Mouse (Mus musculus) midbrain, embryonic 12.5 days (tissue): ENCODE results near the gene Nudt8. TPM values are rescaled to one million over a fixed set of nuclear protein-coding genes. Genes with fewer than 3 reads are reported as not detected.
A peak's percentile ranks its signal among the peaks of the same experiment; 100 is the strongest.
"Not testable (repeated sequence)": the region's sequence is repeated elsewhere in the genome, so short reads cannot be mapped to it uniquely, and the experiment has no call there.

Experiments
- ATAC-seq: fragments of 200-750 bp; cut with Nextera tagmentation; 2 replicates; pipeline ENCODE4 v1.8.0; 2017; ENCODE audit warnings: low read depth, moderate TSS enrichment, moderate library complexity; ENCODE audit not compliant: low FRiP score
- H3K27ac ChIP-seq: fragments of 300-500 bp; sonication (generic); replicated peaks from 2 replicates; pipeline ENCODE4 v1.5.1; 2016; ENCODE audit warnings: mild to moderate bottlenecking
- H3K27me3 ChIP-seq: fragments of 300-500 bp; sonication (generic); 2 replicates; pipeline ENCODE4 v1.6.1; 2016; ENCODE audit warnings: mild to moderate bottlenecking
- H3K36me3 ChIP-seq: fragments of 300-500 bp; sonication (generic); 2 replicates; pipeline ENCODE4 v1.6.1; 2016
- H3K4me1 ChIP-seq: fragments of 300-500 bp; sonication (generic); 2 replicates; pipeline ENCODE4 v1.6.1; 2016
- H3K4me2 ChIP-seq: fragments of 300-500 bp; sonication (generic); replicated peaks from 2 replicates; pipeline ENCODE4 v1.6.1; 2016; ENCODE audit warnings: mild to moderate bottlenecking, moderate library complexity
- H3K4me3 ChIP-seq: fragments of 300-500 bp; sonication (generic); 2 replicates; pipeline ENCODE4 v1.5.1; 2016; ENCODE audit warnings: mild to moderate bottlenecking
- H3K9ac ChIP-seq: fragments of 300-500 bp; sonication (generic); replicated peaks from 2 replicates; pipeline ENCODE4 v1.6.1; 2016; ENCODE audit warnings: mild to moderate bottlenecking, moderate library complexity
- H3K9me3 ChIP-seq: fragments of 300-500 bp; sonication (generic); 2 replicates; pipeline ENCODE4 v1.6.1; 2016; ENCODE audit warnings: mild to moderate bottlenecking
- WGBS: fragments of 180-500 bp; shearing (Covaris S2); methylation state at CpG from one replicate; pipeline ENCODE4 v1.1.7; 2016; 5-methylcytosine and 5-hydroxymethylcytosine counted together
- polyA plus RNA-seq: library from polyadenylated mRNA; unstranded; fragments of >200 nt; fragmentation: Nextera tagmentation; extraction: Ambion mirVana; gene quantifications from 2 replicates; pipeline ENCODE4 v1.2.1, GENCODE M21; 2016

Nudt8 gene
- polyA plus RNA-seq, 1 experiment from 2014 or later = 15.6 TPM

- no peaks in the 10 kb centered on the region for H3K9me3 ChIP-seq
- H3K9ac ChIP-seq = no peak overlapping the region
- H3K4me3 ChIP-seq = no peak overlapping the region
- 0 out of 2 replicates have a peak, but pooled peaks cover 5% of the 10 kb centered on the region for H3K27me3 ChIP-seq
- ATAC-seq = 0 out of 2 replicates have a peak, but pooled peaks have one; percentile 38
- H3K27ac ChIP-seq = no peak overlapping the region
- no peak overlapping the region for H3K4me2 ChIP-seq
- no peaks in the 10 kb centered on the region for H3K4me1 ChIP-seq
- WGBS = 34% methylated on average over 18 of the region's 18 CpGs
- H3K36me3 ChIP-seq = no peaks in the 10 kb centered on the region
These were observed 18.6 kb downstream of the Nudt8 start for GRCm38 (mm10) chr19:4018743-4019583.

DNA sequence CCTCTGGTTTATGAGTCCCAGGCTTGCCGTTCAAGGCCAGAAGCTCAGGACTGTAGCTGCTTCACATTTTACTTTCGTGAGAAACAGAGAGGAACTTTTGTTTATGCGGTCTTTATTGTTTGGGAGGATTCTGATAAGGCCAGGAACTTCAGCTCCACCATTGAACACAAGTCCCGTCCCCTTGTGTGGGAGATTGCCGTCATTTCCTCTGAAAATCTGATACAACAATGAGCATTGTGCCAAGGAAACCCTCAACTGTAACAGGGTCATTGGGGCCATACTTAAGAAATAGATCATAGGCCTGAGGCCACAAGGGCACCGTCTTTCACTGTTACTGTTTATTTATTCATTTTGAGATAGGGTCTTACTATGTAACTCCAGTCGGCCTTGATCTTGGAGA lies 22.8 kb downstream of the Nudt8 start:
- Histone ChIP-seq H3K27ac (no peak overlapping the region), H3K27me3 (0 out of 2 replicates have a peak, but pooled peaks cover 5% of the 10 kb centered on the region), H3K9me3 (no peaks in the 10 kb centered on the region), H3K9ac (no peak overlapping the region), H3K36me3 (no peaks in the 10 kb centered on the region), H3K4me1 (no peaks in the 10 kb centered on the region), H3K4me2 (no peak overlapping the region), H3K4me3 (no peak overlapping the region)
- 82% methylated on average over 7 of the region's 7 CpGs for WGBS
- ATAC-seq = no peak

DNA sequence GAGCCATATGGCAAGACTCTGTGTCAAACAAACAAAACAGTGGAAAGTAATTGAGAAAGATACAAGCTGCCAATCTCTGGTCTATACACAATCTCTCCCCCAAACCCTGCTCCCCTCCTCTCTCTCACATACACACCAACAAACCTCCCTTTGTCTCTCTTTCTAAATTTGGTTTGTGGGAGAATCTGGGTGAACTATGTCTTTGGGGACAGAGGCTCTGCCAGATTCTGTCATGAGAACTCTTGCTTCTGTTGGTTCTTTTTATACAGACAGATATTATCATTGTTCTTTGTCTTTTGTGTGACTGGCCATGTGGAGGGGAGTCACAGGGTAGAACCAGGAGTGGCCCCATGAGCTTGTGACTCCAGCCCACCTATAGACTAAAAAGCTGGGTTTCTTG lies 27.2 kb downstream of the Nudt8 start:
- Histone ChIP-seq H3K9me3 (no peaks in the 10 kb centered on the region), H3K4me1 (no peaks in the 10 kb centered on the region), H3K27ac (no peak overlapping the region), H3K4me2 (no peak overlapping the region), H3K27me3 (no peaks in the 10 kb centered on the region), H3K36me3 (no peaks in the 10 kb centered on the region), H3K9ac (no peak overlapping the region), H3K4me3 (no peak overlapping the region)
- no peak for ATAC-seq

GRCm38 (mm10) chr19:4032668-4033067 lies 32.3 kb downstream of the Nudt8 start:
- 43% methylated on average over 7 of the region's 7 CpGs for WGBS
- no peak overlapping the region for H3K9ac ChIP-seq
- H3K27ac ChIP-seq = no peak overlapping the region
- H3K36me3 ChIP-seq = no peaks in the 10 kb centered on the region
- no peaks in the 10 kb centered on the region for H3K9me3 ChIP-seq
- no peak overlapping the region for H3K4me2 ChIP-seq
- peaks cover 10% of the 10 kb centered on the region for H3K4me1 ChIP-seq
- no peak for ATAC-seq
- no peak overlapping the region for H3K4me3 ChIP-seq
- no peaks in the 10 kb centered on the region for H3K27me3 ChIP-seq

DNA sequence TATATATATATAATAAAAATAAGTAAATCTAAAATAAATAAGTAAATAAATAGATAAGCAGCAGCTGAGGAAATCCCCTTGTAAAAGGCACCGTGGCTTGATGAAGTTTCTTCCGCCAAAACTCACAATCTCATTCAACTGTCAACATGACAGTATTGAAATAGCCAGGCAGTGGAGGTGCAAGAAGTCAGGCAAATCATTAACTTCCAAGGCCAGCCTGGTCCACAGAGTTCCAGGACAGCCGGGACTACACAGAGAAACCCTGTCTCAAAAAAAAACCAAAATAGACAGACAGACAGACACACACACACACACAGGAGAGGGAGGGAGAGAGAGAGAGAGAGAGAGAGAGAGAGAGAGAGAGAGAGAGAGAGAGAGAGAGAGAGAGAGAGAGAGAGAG lies 32.9 kb downstream of the Nudt8 start:
- WGBS = 79% methylated on average over 3 of the region's 3 CpGs
- Histone ChIP-seq H3K36me3 (no peaks in the 10 kb centered on the region), H3K9ac (no peak overlapping the region), H3K27ac (no peak overlapping the region), H3K9me3 (no peaks in the 10 kb centered on the region), H3K4me3 (no peak overlapping the region), H3K27me3 (no peaks in the 10 kb centered on the region), H3K4me1 (peaks cover 13% of the 10 kb centered on the region), H3K4me2 (no peak overlapping the region)
- ATAC-seq = no peak

GRCm38 (mm10) chr19:4033742-4034141 lies 33.4 kb downstream of the Nudt8 start:
- H3K4me3 ChIP-seq = no peak overlapping the region
- H3K27ac ChIP-seq = no peak overlapping the region
- H3K9ac ChIP-seq = no peak overlapping the region
- H3K9me3 ChIP-seq = no peaks in the 10 kb centered on the region
- no peak overlapping the region for H3K4me2 ChIP-seq
- H3K36me3 ChIP-seq = no peaks in the 10 kb centered on the region
- peaks cover 14% of the 10 kb centered on the region for H3K4me1 ChIP-seq
- 54% methylated on average over 5 of the region's 5 CpGs for WGBS
- no peak for ATAC-seq
- no peaks in the 10 kb centered on the region for H3K27me3 ChIP-seq

DNA sequence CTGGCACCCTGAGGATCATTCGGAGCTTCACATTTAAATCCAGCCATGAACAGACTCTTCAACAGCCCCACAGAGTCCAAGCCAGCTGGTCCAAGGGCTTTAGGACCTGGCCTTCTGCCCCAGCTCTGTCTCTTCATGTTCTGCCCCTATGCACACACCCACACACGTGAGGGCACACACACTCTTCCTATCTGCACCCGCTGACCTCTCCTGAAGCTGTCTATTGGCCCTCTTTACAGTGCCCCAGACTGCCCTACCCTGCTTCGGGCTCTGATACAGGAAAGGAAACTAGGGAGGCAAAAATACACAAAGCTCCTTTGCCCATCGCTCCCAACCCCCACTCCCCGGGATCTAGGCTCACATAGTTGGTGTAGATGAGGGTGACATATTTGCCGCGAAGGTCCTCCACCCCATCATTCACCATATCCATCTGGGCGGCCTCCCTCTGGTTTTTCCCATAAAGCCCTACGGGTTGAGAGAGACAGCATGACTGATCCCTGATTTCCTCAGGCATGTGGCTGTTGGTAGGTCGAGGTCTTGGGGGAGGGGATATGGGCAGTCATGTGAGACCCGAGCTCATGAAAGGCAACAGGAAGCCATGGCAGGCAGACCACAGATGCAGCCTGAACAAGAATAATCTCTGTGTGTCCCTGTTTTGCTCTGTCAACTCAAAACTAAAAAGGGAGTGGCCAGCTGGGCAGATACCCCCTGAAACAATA lies 36.1 kb downstream of the Nudt8 start:
- Histone ChIP-seq H3K9me3 (no peaks in the 10 kb centered on the region), H3K36me3 (no peaks in the 10 kb centered on the region), H3K4me3 (no peak overlapping the region), H3K27me3 (no peaks in the 10 kb centered on the region), H3K9ac (no peak overlapping the region), H3K4me2 (peak overlapping the region; percentile 22; the same call in 1 of the 2 replicates), H3K27ac (no peak overlapping the region), H3K4me1 (peaks cover 14% of the 10 kb centered on the region)
- 78% methylated on average over 12 of the region's 12 CpGs for WGBS
- ATAC-seq = no peak

- not testable (repeated sequence) for H3K27me3 ChIP-seq
These were observed 36.9 kb downstream of the Nudt8 start for GRCm38 (mm10) chr19:4037154-4037787.

DNA sequence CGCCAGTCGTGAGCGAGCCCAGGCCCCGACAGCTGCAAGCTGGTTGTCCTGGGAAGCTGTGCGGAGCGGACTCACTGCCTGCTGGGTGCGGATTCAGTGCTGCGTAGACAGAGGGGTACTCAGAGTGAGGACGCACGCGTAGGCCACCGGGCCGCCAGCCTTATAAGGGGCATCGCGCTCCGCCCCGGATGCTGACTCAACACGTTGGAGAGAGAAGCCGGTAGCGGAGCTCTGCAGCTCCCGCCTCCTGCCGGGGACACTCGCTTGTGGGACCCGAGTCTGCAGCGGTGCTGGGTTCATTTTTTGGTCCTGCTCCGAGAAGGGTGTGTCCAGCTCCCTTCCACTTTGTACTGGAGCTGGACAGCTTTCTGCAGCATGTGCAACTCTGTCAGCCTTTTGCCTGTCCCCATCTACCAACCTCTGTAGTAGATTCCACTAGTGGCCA lies 37.4 kb downstream of the Nudt8 start, which contains the start of gene Gstp1:
Gene Gstp1 (minus strand): TSS at position 198 of the 445 bp plus-strand sequence.
- Histone ChIP-seq H3K27me3 (peaks cover 8% of the 10 kb centered on the region; the same call in 1 of the 2 replicates), H3K9ac (peak within 1 kb of the TSS; percentile 68), H3K9me3 (no peaks in the 10 kb centered on the region), H3K36me3 (no peaks in the 10 kb centered on the region), H3K4me1 (peaks cover 14% of the 10 kb centered on the region), H3K4me2 (peak within 1 kb of the TSS; percentile 76), H3K4me3 (peak within 1 kb of the TSS; percentile 65), H3K27ac (peak within 1 kb of the TSS; percentile 58; the same call in 1 of the 2 replicates)
- peak; percentile 80 for ATAC-seq
- WGBS = under 1% methylated on average over 23 of the region's 26 CpGs

More at GRCm38 (mm10) chr19:4037154-4037787, 36.9 kb downstream of the Nudt8 start:
- peaks cover 14% of the 10 kb centered on the region for H3K4me1 ChIP-seq
- H3K4me2 ChIP-seq = peak overlapping the region; percentile 76
- WGBS = 30% methylated on average over 6 of the region's 8 CpGs
- H3K27ac ChIP-seq = peak overlapping the region; percentile 58; the same call in 1 of the 2 replicates
- H3K36me3 ChIP-seq, H3K9me3 ChIP-seq, ATAC-seq: not testable (repeated sequence)
- peak overlapping the region; percentile 65 for H3K4me3 ChIP-seq
- H3K9ac ChIP-seq = peak overlapping the region; percentile 68

- not testable (repeated sequence) for H3K9me3 ChIP-seq, H3K4me3 ChIP-seq, H3K27ac ChIP-seq, H3K36me3 ChIP-seq, H3K9ac ChIP-seq, ATAC-seq, H3K27me3 ChIP-seq, H3K4me2 ChIP-seq
- WGBS = 79% methylated on average over 5 of the region's 5 CpGs
- H3K4me1 ChIP-seq = peaks cover 14% of the 10 kb centered on the region
These were observed 40.6 kb downstream of the Nudt8 start for GRCm38 (mm10) chr19:4040941-4041340.

DNA sequence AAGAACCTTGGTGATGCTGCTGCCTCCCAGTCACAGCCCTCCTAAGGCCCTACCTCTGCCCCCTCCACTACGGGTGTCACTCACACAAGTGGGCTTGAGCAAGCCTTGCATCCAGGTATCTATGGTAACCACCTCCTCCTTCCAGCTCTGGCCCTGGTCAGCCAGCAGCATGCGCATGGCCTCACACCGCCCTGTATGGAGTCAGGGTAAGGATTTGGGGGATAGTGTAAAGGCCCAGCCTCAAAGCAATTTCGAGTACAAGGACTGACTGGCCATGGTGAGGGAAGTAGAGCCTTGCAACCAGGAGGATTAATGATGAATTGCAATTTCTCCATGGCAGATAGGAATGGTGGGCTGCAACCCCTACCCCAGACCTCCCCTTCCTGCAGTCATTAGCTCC lies 41.1 kb downstream of the Nudt8 start:
- not testable (repeated sequence) for H3K27me3 ChIP-seq, H3K9me3 ChIP-seq, H3K36me3 ChIP-seq, H3K4me3 ChIP-seq, H3K9ac ChIP-seq, H3K27ac ChIP-seq, ATAC-seq, H3K4me2 ChIP-seq
- 84% methylated on average over 4 of the region's 4 CpGs for whole genome bisulfite sequencing
- peaks cover 12% of the 10 kb centered on the region for H3K4me1 ChIP-seq

DNA sequence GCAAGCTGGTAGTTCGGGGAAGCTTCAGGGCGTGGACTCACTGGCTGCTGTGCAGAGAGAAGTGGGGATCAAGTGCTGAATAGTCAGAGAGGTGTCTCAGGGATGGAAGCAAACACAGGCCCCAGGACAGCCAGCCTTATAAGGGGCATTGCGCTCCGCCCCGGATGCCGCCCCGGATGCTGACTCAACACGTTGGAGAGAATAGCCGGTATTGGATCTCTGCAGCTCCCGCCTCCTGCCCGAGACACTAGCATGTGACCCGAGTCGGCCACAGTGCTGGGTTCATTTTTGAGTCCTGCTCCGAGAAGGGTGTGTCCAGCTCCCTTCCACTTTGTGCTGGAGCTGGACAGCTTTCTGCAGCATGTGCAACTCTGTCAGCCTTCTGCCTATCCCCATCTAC lies 41.7 kb downstream of the Nudt8 start:
- no peaks in the 10 kb centered on the region for H3K36me3 ChIP-seq
- no peak overlapping the region for H3K4me2 ChIP-seq
- H3K27me3 ChIP-seq = peaks cover 8% of the 10 kb centered on the region; the same call in 1 of the 2 replicates
- ATAC-seq = no peak
- 82% methylated on average over 14 of the region's 14 CpGs for WGBS
- H3K4me1 ChIP-seq = peaks cover 9% of the 10 kb centered on the region
- no peak overlapping the region for H3K9ac ChIP-seq
- H3K9me3 ChIP-seq = no peaks in the 10 kb centered on the region
- H3K4me3 ChIP-seq = no peak overlapping the region
- H3K27ac ChIP-seq = no peak overlapping the region
